Mouse (Mus musculus): ENCODE results near the gene Bfsp2. TPM values are rescaled to one million over a fixed set of nuclear protein-coding genes. Genes with fewer than 3 reads are reported as not detected.

Bfsp2 gene
- not detected for total RNA-seq (2021)
- long read RNA-seq, experiment 1, partial matches to known transcripts, result 1 of 1 reads
- long read RNA-seq, experiment 1, other reads (novel, unspliced or antisense), result 0 of 1 reads
- long read RNA-seq, experiment 2, result 0 reads

GRCm38 (mm10) chr9:103480044-103480576 is at the start of gene Bfsp2:
Gene Bfsp2, minus strand, starts transcription at chr9:103480420.
- no peak for DNase-seq (ENCODE audit: low spot score in 2 of 2)

- no peak for DNase-seq (ENCODE audit: low spot score in 2 of 2)
Measured at GRCm38 (mm10) chr9:103525041-103525537, 44.9 kb upstream of the Bfsp2 start.

- no peak for DNase-seq (ENCODE audit: low spot score in 2 of 2)
Measured at GRCm38 (mm10) chr9:103524600-103524999, 44.4 kb upstream of the Bfsp2 start.

- DNase-seq (ENCODE audit: low spot score in 2 of 2), result no peak
Measured at GRCm38 (mm10) chr9:103523742-103524403, 43.7 kb upstream of the Bfsp2 start.

GRCm38 (mm10) chr9:103523008-103523407 is 42.8 kb upstream of the Bfsp2 start:
- DNase-seq (ENCODE audit: low spot score in 2 of 2), result no peak

GRCm38 (mm10) chr9:103513884-103514283 is 33.7 kb upstream of the Bfsp2 start:
- DNase-seq (ENCODE audit: low spot score in 2 of 2), result no peak

- no peak for DNase-seq (ENCODE audit: low spot score in 2 of 2)
Measured at GRCm38 (mm10) chr9:103512257-103512656, 32.0 kb upstream of the Bfsp2 start.

- no peak for DNase-seq (ENCODE audit: low spot score in 2 of 2)
Measured at GRCm38 (mm10) chr9:103506968-103507584, 26.9 kb upstream of the Bfsp2 start.

- no peak for DNase-seq (ENCODE audit: low spot score in 2 of 2)
Measured at GRCm38 (mm10) chr9:103505067-103505466, 24.8 kb upstream of the Bfsp2 start.

GRCm38 (mm10) chr9:103504646-103505045 is 24.4 kb upstream of the Bfsp2 start:
- no peak for DNase-seq (ENCODE audit: low spot score in 2 of 2)

GRCm38 (mm10) chr9:103503586-103504298 is 23.5 kb upstream of the Bfsp2 start:
- no peak for DNase-seq (ENCODE audit: low spot score in 2 of 2)

GRCm38 (mm10) chr9:103502655-103503054 is 22.4 kb upstream of the Bfsp2 start:
- DNase-seq (ENCODE audit: low spot score in 2 of 2), result no peak

GRCm38 (mm10) chr9:103501861-103502364 is 21.7 kb upstream of the Bfsp2 start:
- no peak for DNase-seq (ENCODE audit: low spot score in 2 of 2)

GRCm38 (mm10) chr9:103499366-103499765 is 19.1 kb upstream of the Bfsp2 start:
- no peak for DNase-seq (ENCODE audit: low spot score in 2 of 2)

GRCm38 (mm10) chr9:103498699-103499098 is 18.5 kb upstream of the Bfsp2 start:
- no peak for DNase-seq (ENCODE audit: low spot score in 2 of 2)

- DNase-seq (ENCODE audit: low spot score in 2 of 2), result no peak
Measured at GRCm38 (mm10) chr9:103495391-103495790, 15.2 kb upstream of the Bfsp2 start.

GRCm38 (mm10) chr9:103494346-103495020 is 14.3 kb upstream of the Bfsp2 start:
- DNase-seq (ENCODE audit: low spot score in 2 of 2), result peak; percentile 32 to 59

GRCm38 (mm10) chr9:103491985-103492384 is 11.8 kb upstream of the Bfsp2 start:
- no peak for DNase-seq (ENCODE audit: low spot score in 2 of 2)

- DNase-seq (ENCODE audit: low spot score in 2 of 2), result peak; percentile 48 to 65
Measured at GRCm38 (mm10) chr9:103490439-103490838, 10.2 kb upstream of the Bfsp2 start.

GRCm38 (mm10) chr9:103489883-103490282 is 9.7 kb upstream of the Bfsp2 start:
- no peak for DNase-seq (ENCODE audit: low spot score in 2 of 2)

- DNase-seq (ENCODE audit: low spot score in 2 of 2), result no peak
Measured at GRCm38 (mm10) chr9:103489096-103489495, 8.9 kb upstream of the Bfsp2 start.

All from adrenal gland, postnatal 4 days (tissue).